Mouse (Mus musculus) E14TG2a.4 (cell line): ENCODE results near the gene Slc43a2.
A peak's percentile ranks its signal among the peaks of the same experiment; 100 is the strongest.

Source experiments
- H3K27me3 ChIP-seq: 2 replicates; pipeline ENCODE4 v1.6.1; 2014; ENCODE audit warnings: low read length, control low read depth; ENCODE audit not compliant: insufficient read depth
- H3K36me3 ChIP-seq: 2 replicates; pipeline ENCODE4 v1.6.1; 2014; ENCODE audit warnings: low read length, control low read depth; ENCODE audit not compliant: insufficient read depth
- H3K4me1 ChIP-seq: replicated peaks from 2 replicates; pipeline ENCODE4 v1.6.1; 2014; ENCODE audit warnings: low read depth, low read length, control low read depth
- H3K4me3 ChIP-seq: replicated peaks from 2 replicates; pipeline ENCODE4 v1.5.1; 2014; ENCODE audit warnings: mild to moderate bottlenecking, low read length
- H3K9me3 ChIP-seq: 2 replicates; pipeline ENCODE4 v1.6.1; 2014; ENCODE audit warnings: low read length, control low read depth
- CTCF ChIP-seq: conservative IDR thresholded peaks from 2 replicates; pipeline ENCODE4 v1.5.1; 2014; ENCODE audit warnings: low read length
- NANOG ChIP-seq: IDR thresholded peaks from 2 replicates; pipeline ENCODE4 v1.6.1; 2014; ENCODE audit warnings: borderline replicate concordance, low read length, mixed read lengths
- POU5F1 ChIP-seq: IDR thresholded peaks from 2 replicates; pipeline ENCODE4 v1.6.1; 2014; ENCODE audit warnings: low read length, borderline replicate concordance

Gene Slc43a2

DNA sequence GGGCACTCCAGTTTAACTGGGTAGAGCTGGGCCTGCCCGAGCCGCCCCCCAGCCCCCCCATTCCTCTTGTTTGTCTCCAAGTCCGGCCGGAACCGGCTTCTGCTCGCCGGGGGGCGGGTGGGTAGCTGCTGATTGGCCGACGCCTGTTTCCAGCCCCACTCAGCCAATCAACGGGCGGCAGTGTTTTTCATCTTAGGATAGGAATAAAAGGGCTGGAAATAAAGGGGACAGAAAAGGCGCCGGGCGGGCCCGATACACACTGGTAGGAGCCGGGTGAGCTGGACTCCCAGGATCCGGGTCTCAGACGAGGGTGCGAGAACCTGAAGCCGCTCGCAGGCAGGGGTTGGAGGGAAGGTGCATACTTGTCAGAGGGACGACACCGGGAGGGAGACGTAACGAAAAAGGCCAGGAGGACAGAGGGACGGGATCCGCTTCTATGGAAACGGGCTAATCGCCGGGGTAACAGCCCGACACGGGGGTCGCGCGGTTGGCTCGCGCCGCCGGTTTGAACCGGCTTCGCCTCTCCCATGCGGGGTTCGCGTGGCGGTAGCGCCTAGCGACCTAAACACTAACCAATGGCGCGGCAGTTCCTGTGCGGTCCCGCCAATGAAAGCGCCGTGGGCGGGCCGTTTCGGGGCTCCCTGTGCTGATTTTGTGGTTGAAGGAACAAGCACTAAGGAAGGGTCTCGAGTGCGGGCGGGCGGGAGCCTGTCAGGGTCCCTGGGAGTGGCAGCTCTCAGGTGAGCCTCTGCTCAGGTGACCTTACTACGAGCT lies at the start of gene Slc43a2:
TSS of gene Slc43a2 (plus strand) at position 226 of the 774 bp plus-strand sequence.
- TF ChIP-seq POU5F1 (no peak), CTCF (no peak), NANOG (no peak)
- no peaks in the 10 kb centered on the region for H3K9me3 ChIP-seq
- peaks cover 16% of the 10 kb centered on the region for H3K27me3 ChIP-seq
- H3K4me3 ChIP-seq = peak within 1 kb of the TSS; percentile 86
- H3K36me3 ChIP-seq = 0 out of 2 replicates have a peak, but pooled peaks cover 4% of the 10 kb centered on the region
- peaks cover 56% of the 10 kb centered on the region for H3K4me1 ChIP-seq

DNA sequence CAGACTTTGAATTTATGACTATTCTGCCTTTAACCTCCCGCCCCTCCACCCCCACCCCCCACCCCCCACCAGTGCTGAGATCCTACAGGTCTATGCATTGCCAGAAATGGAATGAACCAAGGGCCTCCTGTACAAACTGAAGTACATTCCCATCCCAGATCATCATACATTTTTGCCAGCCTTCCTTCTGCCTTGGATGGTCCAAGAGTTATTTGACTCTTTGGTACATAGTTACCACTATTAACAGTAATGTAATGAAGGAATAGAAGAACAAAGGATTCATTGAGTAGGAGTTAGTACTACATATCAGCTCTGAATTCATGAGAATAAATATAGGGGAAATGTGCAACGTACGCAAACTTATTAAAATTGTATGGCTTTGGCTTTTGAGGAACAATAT lies 45.3 kb upstream of the Slc43a2 start:
- TF ChIP-seq CTCF (no peak), POU5F1 (no peak), NANOG (no peak)

DNA sequence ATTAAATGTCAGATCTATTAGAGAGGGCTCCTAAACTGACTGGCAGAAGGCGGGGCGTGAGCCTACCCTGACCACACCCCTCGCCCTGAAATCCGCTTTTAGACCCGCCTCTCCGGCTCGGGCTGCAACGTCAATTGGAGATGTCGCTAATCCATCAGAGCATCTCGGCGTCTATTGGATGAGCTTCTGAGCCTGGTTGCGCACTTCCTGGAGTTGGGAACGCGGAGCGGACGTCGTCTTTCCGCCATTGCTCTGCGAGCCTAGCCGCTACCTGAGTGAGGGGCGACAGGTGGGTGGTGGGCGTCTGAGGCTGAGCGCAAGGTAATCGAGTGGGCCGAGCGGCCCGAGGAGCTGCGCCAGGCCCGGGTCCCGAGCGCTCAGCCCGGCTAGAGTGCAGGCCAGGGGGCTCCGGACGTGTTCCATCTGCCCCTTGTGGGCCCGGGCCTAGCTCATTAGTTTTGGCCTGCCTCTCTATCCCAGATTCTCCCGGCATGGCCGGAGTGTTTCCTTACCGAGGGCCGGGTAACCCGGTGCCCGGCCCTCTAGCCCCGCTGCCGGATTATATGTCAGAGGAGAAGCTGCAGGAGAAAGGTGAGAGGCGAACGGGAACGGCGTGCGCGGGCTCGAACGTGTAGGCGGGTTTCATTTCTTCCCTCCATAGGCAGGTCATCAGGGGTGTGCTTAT lies 44.8 kb upstream of the Slc43a2 start, which contains the start of gene Prpf8:
TSS of gene Prpf8 (plus strand) at position 216 of the 685 bp plus-strand sequence.
- no peaks in the 10 kb centered on the region for H3K9me3 ChIP-seq
- no peak for TF ChIP-seq CTCF
- TF ChIP-seq POU5F1 = no peak
- TF ChIP-seq NANOG = no peak
- peaks cover 44% of the 10 kb centered on the region for H3K36me3 ChIP-seq
- H3K4me3 ChIP-seq = peak within 1 kb of the TSS; percentile 99
- H3K4me1 ChIP-seq = peaks cover 28% of the 10 kb centered on the region
- no peaks in the 10 kb centered on the region for H3K27me3 ChIP-seq

More for the DNA sequence above, 45.3 kb upstream of the Slc43a2 start:
- Histone ChIP-seq H3K36me3 (peaks cover 38% of the 10 kb centered on the region), H3K9me3 (no peaks in the 10 kb centered on the region), H3K27me3 (no peaks in the 10 kb centered on the region), H3K4me1 (peaks cover 28% of the 10 kb centered on the region), H3K4me3 (0 out of 2 replicates have a peak overlapping the region, but pooled peaks have one; percentile 99)

DNA sequence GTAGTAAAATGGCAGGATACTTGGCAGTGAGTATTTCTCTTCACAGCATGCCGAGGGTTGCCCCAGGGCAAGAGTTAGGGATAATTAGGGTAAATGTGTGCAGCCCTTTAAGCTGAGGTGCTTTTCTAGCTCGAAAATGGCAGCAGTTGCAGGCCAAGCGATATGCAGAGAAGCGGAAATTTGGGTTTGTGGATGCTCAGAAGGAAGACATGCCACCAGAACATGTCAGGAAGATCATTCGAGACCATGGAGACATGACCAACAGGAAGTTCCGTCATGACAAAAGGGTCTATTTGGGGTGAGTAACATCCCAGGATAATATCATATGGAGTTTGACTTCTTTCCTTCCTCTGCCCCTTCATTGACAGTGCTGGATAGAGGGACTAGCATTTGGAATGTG lies 44.0 kb upstream of the Slc43a2 start:
- H3K9me3 ChIP-seq = no peaks in the 10 kb centered on the region
- H3K27me3 ChIP-seq = no peaks in the 10 kb centered on the region
- TF ChIP-seq NANOG (no peak), CTCF (no peak), POU5F1 (no peak)
- H3K4me3 ChIP-seq = peak overlapping the region; percentile 99
- H3K4me1 ChIP-seq = peaks cover 28% of the 10 kb centered on the region
- peaks cover 51% of the 10 kb centered on the region for H3K36me3 ChIP-seq

DNA sequence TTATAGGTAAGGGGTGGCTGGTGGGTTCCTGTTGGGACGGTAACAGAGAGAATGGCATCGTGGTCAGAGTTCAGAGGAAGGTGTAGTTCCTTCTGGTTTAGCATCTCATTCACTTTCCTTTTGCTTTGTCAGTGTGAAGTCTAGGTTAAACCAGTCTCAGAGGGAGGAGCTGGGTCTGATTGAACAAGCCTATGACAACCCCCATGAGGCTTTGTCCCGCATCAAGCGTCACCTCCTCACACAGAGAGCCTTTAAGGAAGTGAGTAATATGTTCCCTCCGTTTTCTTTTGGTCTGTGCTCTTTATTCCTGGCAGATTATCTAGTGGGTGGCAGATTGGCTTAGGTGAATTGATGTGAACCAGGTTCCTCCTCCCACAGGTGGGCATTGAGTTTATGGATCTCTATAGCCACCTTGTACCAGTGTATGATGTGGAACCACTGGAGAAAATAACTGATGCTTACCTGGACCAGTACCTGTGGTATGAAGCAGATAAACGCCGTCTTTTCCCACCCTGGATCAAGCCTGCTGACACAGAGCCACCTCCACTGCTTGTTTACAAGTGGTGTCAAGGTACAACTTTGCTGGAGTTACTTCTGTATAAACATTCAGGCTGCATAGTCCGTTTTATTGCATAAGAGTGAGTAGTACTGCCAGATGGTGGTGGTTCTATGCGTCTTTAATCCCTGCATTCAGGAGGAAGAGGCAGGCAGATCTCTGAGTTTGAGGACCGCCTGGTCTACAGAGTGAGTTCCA lies 37.0 kb upstream of the Slc43a2 start:
- no peak overlapping the region for H3K4me3 ChIP-seq
- no peaks in the 10 kb centered on the region for H3K9me3 ChIP-seq
- no peaks in the 10 kb centered on the region for H3K27me3 ChIP-seq
- TF ChIP-seq NANOG (no peak), POU5F1 (no peak), CTCF (no peak)
- peaks cover 100% of the 10 kb centered on the region for H3K36me3 ChIP-seq
- peaks cover 4% of the 10 kb centered on the region; the same call in 1 of the 2 replicates for H3K4me1 ChIP-seq

DNA sequence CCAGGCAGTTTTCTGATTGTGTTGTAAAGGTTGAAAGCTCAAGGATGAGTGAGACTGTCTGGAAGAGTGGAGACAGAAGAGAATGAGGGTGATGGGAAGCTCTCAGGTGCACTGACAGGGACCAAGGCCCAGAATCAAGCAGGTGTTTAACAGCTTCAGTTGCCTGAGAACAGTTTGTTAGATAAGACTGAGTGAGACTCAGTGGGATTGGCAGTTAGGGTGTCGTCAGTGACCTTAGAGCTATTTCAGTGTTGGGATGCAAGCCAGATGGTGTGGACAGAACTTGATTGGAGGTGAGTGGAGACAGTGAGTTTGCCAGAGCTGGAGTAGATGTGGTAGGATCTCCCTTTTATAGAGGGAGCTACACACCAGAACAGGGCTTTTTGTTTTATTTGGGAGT lies 33.4 kb upstream of the Slc43a2 start:
- no peaks in the 10 kb centered on the region for H3K27me3 ChIP-seq
- H3K9me3 ChIP-seq = no peaks in the 10 kb centered on the region
- no peaks in the 10 kb centered on the region for H3K4me1 ChIP-seq
- peaks cover 100% of the 10 kb centered on the region for H3K36me3 ChIP-seq
- H3K4me3 ChIP-seq = no peak overlapping the region
- TF ChIP-seq POU5F1 (no peak), NANOG (no peak), CTCF (no peak)

DNA sequence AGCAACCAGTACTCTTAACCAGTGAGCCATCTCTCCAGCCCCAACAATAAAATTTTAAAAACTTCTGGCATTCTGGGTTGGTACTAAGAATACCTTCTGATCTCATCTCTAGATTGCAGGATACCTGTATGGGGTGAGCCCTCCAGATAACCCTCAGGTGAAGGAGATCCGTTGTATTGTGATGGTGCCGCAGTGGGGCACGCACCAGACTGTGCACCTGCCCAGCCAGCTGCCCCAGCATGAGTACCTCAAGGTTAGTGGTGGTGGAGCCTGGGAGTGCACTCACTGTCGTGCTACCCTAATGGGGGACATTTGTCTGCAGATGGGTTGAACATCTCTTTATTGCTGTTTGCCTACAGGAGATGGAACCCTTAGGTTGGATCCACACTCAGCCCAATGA lies 23.3 kb upstream of the Slc43a2 start:
- no peaks in the 10 kb centered on the region for H3K9me3 ChIP-seq
- no peak overlapping the region for H3K4me3 ChIP-seq
- peaks cover 71% of the 10 kb centered on the region for H3K36me3 ChIP-seq
- TF ChIP-seq POU5F1 (no peak), NANOG (no peak), CTCF (no peak)
- peaks cover 30% of the 10 kb centered on the region for H3K4me1 ChIP-seq
- peaks cover 18% of the 10 kb centered on the region for H3K27me3 ChIP-seq

DNA sequence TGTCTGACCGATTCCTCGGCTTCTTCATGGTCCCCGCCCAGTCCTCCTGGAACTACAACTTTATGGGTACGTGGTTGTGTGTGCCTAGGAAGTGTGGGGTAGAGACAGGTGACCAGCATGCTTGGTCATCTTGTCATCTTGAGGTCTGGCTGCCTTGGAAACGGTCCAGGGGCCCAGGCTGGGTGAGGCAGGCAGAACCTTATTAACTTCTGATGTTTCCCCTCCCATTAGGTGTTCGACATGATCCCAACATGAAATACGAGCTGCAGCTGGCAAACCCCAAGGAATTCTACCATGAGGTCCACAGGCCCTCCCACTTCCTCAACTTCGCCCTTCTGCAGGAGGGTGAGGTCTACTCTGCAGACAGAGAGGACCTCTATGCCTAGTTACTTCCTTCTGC lies 22.6 kb upstream of the Slc43a2 start:
- peaks cover 19% of the 10 kb centered on the region for H3K27me3 ChIP-seq
- H3K36me3 ChIP-seq = peaks cover 63% of the 10 kb centered on the region
- no peaks in the 10 kb centered on the region for H3K9me3 ChIP-seq
- TF ChIP-seq NANOG = no peak
- TF ChIP-seq CTCF = no peak
- TF ChIP-seq POU5F1 = no peak
- peaks cover 38% of the 10 kb centered on the region for H3K4me1 ChIP-seq
- peak overlapping the region; percentile 86; the same call in 1 of the 2 replicates for H3K4me3 ChIP-seq
